Mouse (Mus musculus) heart, postnatal 0 days (tissue): Measurements from ENCODE around the gene Srebf2.

Source experiments
- CTCF ChIP-seq: IDR thresholded peaks from 2 replicates; pipeline ENCODE4 v1.5.1; 2016; ENCODE audit warnings: antibody characterized with exemption, control low read depth, low read depth
- EP300 ChIP-seq: IDR thresholded peaks from 2 replicates; pipeline ENCODE4 v1.6.1; 2016; ENCODE audit warnings: antibody characterized with exemption, low read depth

GRCm38 (mm10) chr15:82231591-82232378 lies 84.8 kb downstream of the Srebf2 start:
- TF ChIP-seq CTCF (no peak), EP300 (no peak)
